Mouse (Mus musculus): ENCODE measurements around the gene Lrrc39. TPM values are rescaled to one million over a fixed set of nuclear protein-coding genes. Genes with fewer than 3 reads are reported as not detected.

Gene Lrrc39
- polyA plus RNA-seq (2015; fragmentation: Nextera tagmentation; extraction: Ambion mirVana): 37.0 and 38.9 TPM in 2 replicates

DNA sequence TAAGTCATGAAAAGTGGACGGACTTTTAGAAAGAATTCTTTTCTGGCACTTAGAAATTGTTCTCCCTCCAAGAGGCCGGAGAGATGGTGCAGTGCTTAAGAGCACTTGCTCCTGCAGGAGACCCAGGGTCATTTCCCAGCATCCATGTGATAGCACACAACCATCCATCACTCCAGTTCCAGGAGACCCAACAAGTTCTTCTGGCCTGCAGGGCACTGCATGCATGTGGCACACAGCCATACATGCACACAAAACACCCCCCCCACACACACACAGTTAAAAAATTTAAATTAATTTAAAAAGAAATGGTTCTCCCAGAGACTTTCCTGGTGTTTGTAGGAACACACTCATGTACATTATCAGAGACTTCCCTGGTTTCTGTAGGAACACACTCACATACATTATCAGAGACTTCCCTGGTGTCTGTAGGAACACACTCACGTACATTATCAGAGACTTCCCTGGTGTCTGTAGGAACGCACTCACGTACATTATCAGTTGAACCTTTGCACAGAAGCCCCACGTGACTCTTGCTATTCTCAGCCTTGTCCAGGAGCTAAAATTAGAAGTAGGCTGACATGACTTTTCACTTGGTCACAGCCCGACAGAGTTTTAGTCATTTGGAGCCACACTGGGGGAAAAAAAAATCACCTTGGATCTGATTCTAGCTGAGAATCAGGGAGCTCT, at the start of gene Lrrc39:
Gene Lrrc39, plus strand, starts transcription at position 566 of the 687 bp plus-strand sequence.

DNA sequence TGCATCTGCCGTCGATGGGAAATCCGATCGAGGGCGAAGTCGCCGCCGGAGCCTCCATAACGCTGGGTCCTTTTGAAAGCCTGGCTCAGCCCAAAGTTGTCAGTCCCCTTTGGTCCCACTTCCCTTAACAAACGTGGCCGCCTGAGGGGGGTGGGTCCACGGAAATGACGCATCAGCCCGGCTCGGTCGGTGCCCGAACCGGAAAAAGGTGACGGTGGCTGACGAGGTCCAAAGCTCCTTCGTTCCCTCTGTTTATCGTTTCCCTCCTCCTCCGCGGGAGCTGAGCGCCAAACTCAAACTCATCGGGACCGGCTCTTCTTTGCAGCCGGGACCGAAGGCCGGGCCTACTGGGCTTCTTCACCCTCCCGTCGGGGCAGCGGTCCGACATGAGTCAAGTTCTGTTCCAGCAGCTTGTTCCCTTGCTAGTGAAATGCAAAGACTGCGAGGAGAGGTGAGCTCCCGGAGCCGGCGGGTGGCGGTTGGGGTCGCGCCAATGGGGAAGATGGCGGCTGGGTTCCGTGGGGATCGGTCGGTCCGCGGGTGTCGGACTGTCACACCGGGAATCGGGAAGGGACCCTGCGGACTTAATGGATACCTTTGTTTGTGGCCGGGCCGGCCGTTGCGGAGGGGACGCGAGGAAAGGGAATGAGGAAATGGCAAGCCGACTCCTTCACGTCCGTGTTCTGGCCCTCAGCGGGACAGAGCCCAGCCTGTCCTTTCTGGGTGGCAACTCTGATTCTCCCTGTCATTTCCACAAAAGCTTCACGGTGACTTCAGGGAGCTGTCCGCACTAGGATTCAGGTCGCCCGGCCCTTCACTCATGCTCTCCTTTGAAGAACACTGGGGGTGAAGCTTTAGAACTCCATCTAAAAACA, 32.2 kb downstream of the Lrrc39 start, which contains the start of gene Sass6:
Gene Sass6, plus strand, starts transcription at position 255 of the 875 bp plus-strand sequence.

DNA sequence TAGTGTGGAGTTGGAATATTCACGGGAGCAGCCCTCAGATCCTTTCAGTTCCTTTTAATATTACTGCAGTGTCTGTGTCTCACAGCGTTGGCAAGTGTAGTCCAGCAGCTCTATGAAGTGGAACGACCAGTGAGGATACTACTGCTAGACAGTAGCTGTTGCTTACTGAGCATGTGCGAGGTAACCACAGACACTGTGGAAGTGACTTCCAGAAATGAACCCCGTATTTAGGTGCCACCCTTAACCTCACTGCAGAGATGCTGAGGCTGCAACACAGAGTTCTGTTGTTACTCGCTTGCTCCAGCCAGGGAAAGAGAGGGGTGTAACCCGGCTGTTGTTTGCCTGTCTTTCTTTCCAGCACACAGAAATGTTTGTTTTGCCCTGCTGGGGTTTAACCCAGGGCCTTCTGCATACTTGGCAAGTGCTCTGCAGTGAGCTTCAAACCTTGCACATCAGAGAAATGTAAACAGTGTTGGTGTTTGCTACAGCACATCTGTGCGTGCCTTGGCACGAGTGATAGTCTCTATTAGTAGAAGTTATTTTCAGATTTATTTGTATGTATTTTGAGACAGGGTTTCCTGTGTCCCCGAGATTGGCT, 51.6 kb downstream of the Lrrc39 start, which contains the start of gene Trmt13:
Gene Trmt13, minus strand, starts transcription at position 293 of the 598 bp plus-strand sequence.

Other genes starting within 250 kb of the Lrrc39 start
- 5.1 and 7.8 TPM in 2 replicates for gene Cdc14a, start 138.9 kb upstream of the Lrrc39 start, polyA plus RNA-seq (2015; fragmentation: Nextera tagmentation; extraction: Ambion mirVana)
- gene Rtca, start 54.8 kb upstream of the Lrrc39 start, polyA plus RNA-seq (2015; fragmentation: Nextera tagmentation; extraction: Ambion mirVana): 35.3 and 40.8 TPM in 2 replicates
- gene Dbt, start 49.9 kb upstream of the Lrrc39 start, polyA plus RNA-seq (2015; fragmentation: Nextera tagmentation; extraction: Ambion mirVana): 8.3 and 15.7 TPM in 2 replicates
- gene Sass6, start 32.0 kb downstream of the Lrrc39 start, polyA plus RNA-seq (2015; fragmentation: Nextera tagmentation; extraction: Ambion mirVana): 4.2 and 5.0 TPM in 2 replicates
- 12.1 and 12.8 TPM in 2 replicates for gene Trmt13, start 51.6 kb downstream of the Lrrc39 start, polyA plus RNA-seq (2015; fragmentation: Nextera tagmentation; extraction: Ambion mirVana)
- 27.6 and 32.1 TPM in 2 replicates for gene Mfsd14a, start 99.7 kb downstream of the Lrrc39 start, polyA plus RNA-seq (2015; fragmentation: Nextera tagmentation; extraction: Ambion mirVana)
- not detected in 2 replicates for gene Gm43191, start 118.3 kb downstream of the Lrrc39 start, polyA plus RNA-seq (2015; fragmentation: Nextera tagmentation; extraction: Ambion mirVana)
- gene Slc35a3, start 149.9 kb downstream of the Lrrc39 start, polyA plus RNA-seq (2015; fragmentation: Nextera tagmentation; extraction: Ambion mirVana): 4.7 and 5.0 TPM in 2 replicates
- 159 and 168 TPM in 2 replicates for gene Agl, start 245.2 kb downstream of the Lrrc39 start, polyA plus RNA-seq (2015; fragmentation: Nextera tagmentation; extraction: Ambion mirVana)

All from skeletal muscle tissue, postnatal 0 days (tissue).